Mouse (Mus musculus): Measurements from ENCODE around the gene 9430007A20Rik. TPM values are rescaled to one million over a fixed set of nuclear protein-coding genes. Genes with fewer than 3 reads are reported as not detected.

The 9430007A20Rik gene
- not detected in 2 replicates for polyA plus RNA-seq (2015; fragmentation: Nextera tagmentation; extraction: Ambion mirVana)

DNA sequence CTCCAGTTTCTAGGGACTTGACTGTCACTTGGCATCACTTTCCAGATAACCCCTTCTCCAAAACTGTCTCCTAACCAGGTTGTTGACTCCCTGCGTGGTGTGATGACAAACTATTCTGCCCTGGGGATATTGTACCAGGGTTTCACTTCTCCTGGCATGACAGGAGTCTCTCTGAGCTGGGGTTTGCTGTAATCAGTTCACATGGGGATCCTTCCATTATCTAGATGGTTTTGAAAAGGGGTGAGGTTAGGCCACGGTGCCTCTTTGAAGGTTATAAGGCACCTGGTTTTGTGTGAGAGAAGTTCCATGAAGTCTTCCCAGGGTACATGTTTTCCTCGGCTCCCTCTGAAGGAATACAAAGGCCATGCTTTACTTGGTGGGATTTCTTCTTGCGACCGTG lies at the start of gene 9430007A20Rik:
Gene 9430007A20Rik, plus strand, starts transcription at position 301 of the 400 bp plus-strand sequence.

GRCm38 (mm10) chr4:144565034-144565433 lies 45.4 kb downstream of the 9430007A20Rik start, which contains the start of gene Gm13124:
Gene Gm13124, minus strand, starts transcription at chr4:144565134.

Other genes with a start within 250 kb of the 9430007A20Rik start
- gene Pramel5, start 239.3 kb upstream of the 9430007A20Rik start, polyA plus RNA-seq (2015; fragmentation: Nextera tagmentation; extraction: Ambion mirVana) = not detected in 2 replicates
- gene Gm13128, start 189.6 kb upstream of the 9430007A20Rik start, polyA plus RNA-seq (2015; fragmentation: Nextera tagmentation; extraction: Ambion mirVana) = not detected in 2 replicates
- not detected in 2 replicates for gene Gm13119, start 161.9 kb upstream of the 9430007A20Rik start, polyA plus RNA-seq (2015; fragmentation: Nextera tagmentation; extraction: Ambion mirVana)
- gene Pramef20, start 141.9 kb upstream of the 9430007A20Rik start, polyA plus RNA-seq (2015; fragmentation: Nextera tagmentation; extraction: Ambion mirVana) = not detected in 2 replicates
- not detected in 2 replicates for gene Pramef12, start 111.4 kb upstream of the 9430007A20Rik start, polyA plus RNA-seq (2015; fragmentation: Nextera tagmentation; extraction: Ambion mirVana)
- not detected in 2 replicates for gene 1700012P22Rik, start 81.0 kb upstream of the 9430007A20Rik start, polyA plus RNA-seq (2015; fragmentation: Nextera tagmentation; extraction: Ambion mirVana)
- gene Gm9944, start 66.5 kb upstream of the 9430007A20Rik start, polyA plus RNA-seq (2015; fragmentation: Nextera tagmentation; extraction: Ambion mirVana) = not detected in 2 replicates
- gene Aadacl3, start 56.1 kb upstream of the 9430007A20Rik start, polyA plus RNA-seq (2015; fragmentation: Nextera tagmentation; extraction: Ambion mirVana) = not detected in 2 replicates
- not detected in 2 replicates for gene Gm13124, start 45.3 kb downstream of the 9430007A20Rik start, polyA plus RNA-seq (2015; fragmentation: Nextera tagmentation; extraction: Ambion mirVana)
- not detected in 2 replicates for gene Aadacl4, start 93.9 kb downstream of the 9430007A20Rik start, polyA plus RNA-seq (2015; fragmentation: Nextera tagmentation; extraction: Ambion mirVana)
- gene Gm436, start 166.5 kb downstream of the 9430007A20Rik start, polyA plus RNA-seq (2015; fragmentation: Nextera tagmentation; extraction: Ambion mirVana) = not detected in 2 replicates
- gene Gm13178, start 201.6 kb downstream of the 9430007A20Rik start, polyA plus RNA-seq (2015; fragmentation: Nextera tagmentation; extraction: Ambion mirVana) = not detected in 2 replicates